Mouse (Mus musculus) CH12.LX (cell line): ENCODE data around the gene Stk17b. TPM values are rescaled to one million over a fixed set of nuclear protein-coding genes. Genes with fewer than 3 reads are reported as not detected.
A peak's percentile ranks its signal among the peaks of the same experiment; 100 is the strongest.

Experiments
- DNase-seq: peaks from one replicate; pipeline ENCODE4 v3.0.0-alpha.2; 2013; ENCODE audit errors: extremely low read depth
- H3K27ac ChIP-seq: 2 replicates; pipeline ENCODE4 v1.5.1; 2012; ENCODE audit warnings: low read depth, mild to moderate bottlenecking, control low read depth, moderate library complexity; ENCODE audit not compliant: insufficient read depth
- H3K27me3 ChIP-seq: replicated peaks from 2 replicates; pipeline ENCODE3; 2012; ENCODE audit warnings: inconsistent platforms
- H3K36me3 ChIP-seq, 2 experiments: replicated peaks in 1 of 2; 2 replicates each; pipeline versions ENCODE3 to v1.6.1; 2012; ENCODE audit warnings: inconsistent platforms in 1 of 2, low read length in 1 of 2, mild to moderate bottlenecking in 1 of 2, mixed read lengths in 1 of 2, moderate library complexity in 1 of 2; ENCODE audit not compliant: control insufficient read depth in 1 of 2, insufficient read depth in 1 of 2
- H3K4me1 ChIP-seq, 2 experiments: 2 replicates each; pipeline ENCODE4 v1.6.1; 2012; ENCODE audit warnings: inconsistent platforms in 1 of 2, moderate library complexity in 1 of 2; ENCODE audit not compliant: insufficient read depth in 2 of 2, control insufficient read depth in 1 of 2
- H3K4me2 ChIP-seq: 2 replicates; pipeline ENCODE4 v1.6.1; 2012; ENCODE audit warnings: low read depth, mild to moderate bottlenecking, control low read depth; ENCODE audit not compliant: poor library complexity, insufficient read depth, severe bottlenecking
- H3K4me3 ChIP-seq, 3 experiments: fragments of 150-350 bp in 1 of 3; sonication (generic) in 1 of 3; replicated peaks in 1 of 3; 2 replicates each; pipeline versions ENCODE3 to v1.5.1; 2011 to 2012; ENCODE audit warnings: low read depth in 2 of 3, low read length in 2 of 3, mild to moderate bottlenecking in 2 of 3, moderate library complexity in 2 of 3, control low read depth in 1 of 3, improper control_type of control experiment in 1 of 3, inconsistent platforms in 1 of 3, mixed read lengths in 1 of 3; ENCODE audit not compliant: poor library complexity in 1 of 3
- H3K79me2 ChIP-seq: replicated peaks from 2 replicates; pipeline ENCODE4 v1.6.1; 2012; ENCODE audit warnings: mild to moderate bottlenecking, moderate library complexity; ENCODE audit not compliant: control insufficient read depth, poor library complexity, insufficient read depth, severe bottlenecking; ENCODE audit errors: extremely low read depth
- H3K9ac ChIP-seq: 2 replicates; pipeline ENCODE4 v1.6.1; 2012; ENCODE audit warnings: low read depth, mild to moderate bottlenecking, control low read depth, moderate library complexity; ENCODE audit not compliant: insufficient read depth
- H3K9me3 ChIP-seq: replicated peaks from 2 replicates; pipeline ENCODE3; 2012; ENCODE audit warnings: low read length, inconsistent platforms, mixed read lengths
- BHLHE40 ChIP-seq: IDR thresholded peaks from 2 replicates; pipeline ENCODE4 v1.6.1; 2011; ENCODE audit warnings: mild to moderate bottlenecking, low read depth, low read length, improper control_type of control experiment
- CHD1 ChIP-seq: IDR thresholded peaks from 2 replicates; pipeline ENCODE4 v1.6.1; 2012; ENCODE audit warnings: low read depth, low read length, improper control_type of control experiment, inconsistent platforms
- CHD2 ChIP-seq: IDR thresholded peaks from 2 replicates; pipeline ENCODE4 v1.6.1; 2011; ENCODE audit warnings: low read length, improper control_type of control experiment
- CTCF ChIP-seq, 2 experiments: IDR thresholded peaks in 1 of 2; conservative IDR thresholded peaks in 1 of 2; 2 replicates each; pipeline ENCODE4 v1.5.1; 2011 to 2012; ENCODE audit warnings: low read depth in 2 of 2, low read length in 2 of 2, improper control_type of control experiment in 1 of 2, inconsistent platforms in 1 of 2, mild to moderate bottlenecking in 1 of 2, moderate library complexity in 1 of 2
- ELF1 ChIP-seq: IDR thresholded peaks from 2 replicates; pipeline ENCODE4 v1.6.1; 2014; ENCODE audit warnings: low read depth, mild to moderate bottlenecking, inconsistent platforms, low read length, improper control_type of control experiment
- EP300 ChIP-seq: IDR thresholded peaks from 2 replicates; pipeline ENCODE4 v1.6.1; 2011; ENCODE audit warnings: low read length, improper control_type of control experiment
- ETS1 ChIP-seq: conservative IDR thresholded peaks from 2 replicates; pipeline ENCODE4 v1.6.1; 2012; ENCODE audit warnings: low read depth, mild to moderate bottlenecking, inconsistent platforms, low read length, improper control_type of control experiment, moderate library complexity
- IRF4 ChIP-seq: IDR thresholded peaks from 2 replicates; pipeline ENCODE4 v1.6.1; 2014; ENCODE audit warnings: low read depth, mild to moderate bottlenecking, inconsistent platforms, low read length, improper control_type of control experiment
- JUN ChIP-seq: IDR thresholded peaks from 2 replicates; pipeline ENCODE4 v1.6.1; 2011; ENCODE audit warnings: low read depth, mild to moderate bottlenecking, low read length, improper control_type of control experiment, moderate library complexity; ENCODE audit not compliant: insufficient read depth
- MAFK ChIP-seq: IDR thresholded peaks from 2 replicates; pipeline ENCODE4 v1.6.1; 2011; ENCODE audit warnings: low read length, improper control_type of control experiment; ENCODE audit not compliant: insufficient replicate concordance
- MAX ChIP-seq: IDR thresholded peaks from 2 replicates; pipeline ENCODE4 v1.6.1; 2011; ENCODE audit warnings: low read length, improper control_type of control experiment
- MXI1 ChIP-seq: IDR thresholded peaks from 2 replicates; pipeline ENCODE4 v1.6.1; 2011; ENCODE audit warnings: mild to moderate bottlenecking, low read depth, low read length, improper control_type of control experiment
- MYC ChIP-seq: IDR thresholded peaks from 2 replicates; pipeline ENCODE4 v1.6.1; 2011; ENCODE audit warnings: low read depth, mild to moderate bottlenecking, improper control_type of control experiment, low read length
- NELFE ChIP-seq: IDR thresholded peaks from 2 replicates; pipeline ENCODE4 v1.6.1; 2011; ENCODE audit warnings: low read depth, low read length, improper control_type of control experiment
- NRF1 ChIP-seq: IDR thresholded peaks from 2 replicates; pipeline ENCODE4 v1.6.1; 2014; ENCODE audit warnings: low read depth, mild to moderate bottlenecking, inconsistent platforms, low read length, improper control_type of control experiment, moderate library complexity
- PAX5 ChIP-seq: IDR thresholded peaks from 2 replicates; pipeline ENCODE4 v1.6.1; 2012; ENCODE audit warnings: low read length, inconsistent platforms, mixed read lengths
- POLR2AphosphoS2 ChIP-seq: IDR thresholded peaks from 2 replicates; pipeline ENCODE4 v1.6.1; 2011; ENCODE audit warnings: low read depth, low read length, improper control_type of control experiment
- RAD21 ChIP-seq: IDR thresholded peaks from 2 replicates; pipeline ENCODE4 v1.6.1; 2011; ENCODE audit warnings: low read depth, mild to moderate bottlenecking, low read length, improper control_type of control experiment, moderate library complexity
- SIN3A ChIP-seq: IDR thresholded peaks from 2 replicates; pipeline ENCODE4 v1.6.1; 2012; ENCODE audit warnings: low read length, improper control_type of control experiment, inconsistent platforms
- SMC3 ChIP-seq: IDR thresholded peaks from 2 replicates; pipeline ENCODE4 v1.6.1; 2011; ENCODE audit warnings: low read depth, low read length, improper control_type of control experiment
- TBP ChIP-seq: conservative IDR thresholded peaks from 2 replicates; pipeline ENCODE4 v1.6.1; 2011; ENCODE audit warnings: low read depth, low read length, improper control_type of control experiment
- TCF12 ChIP-seq: IDR thresholded peaks from 2 replicates; pipeline ENCODE4 v1.6.1; 2014; ENCODE audit warnings: low read depth, mild to moderate bottlenecking, inconsistent platforms, low read length, improper control_type of control experiment
- UBTF ChIP-seq: IDR thresholded peaks from 2 replicates; pipeline ENCODE4 v1.6.1; 2012; ENCODE audit warnings: low read depth, mild to moderate bottlenecking, inconsistent platforms, low read length, improper control_type of control experiment, moderate library complexity
- USF1 ChIP-seq: IDR thresholded peaks from 2 replicates; pipeline ENCODE4 v1.6.1; 2014; ENCODE audit warnings: low read depth, mild to moderate bottlenecking, inconsistent platforms, low read length, improper control_type of control experiment
- ZC3H11A ChIP-seq: IDR thresholded peaks from 2 replicates; pipeline ENCODE4 v1.6.1; 2012; ENCODE audit warnings: low read depth, mild to moderate bottlenecking, inconsistent platforms, low read length, improper control_type of control experiment
- ZKSCAN1 ChIP-seq: IDR thresholded peaks from 2 replicates; pipeline ENCODE4 v1.6.1; 2012; ENCODE audit warnings: low read depth, inconsistent platforms, low read length, improper control_type of control experiment, borderline replicate concordance
- ZNF384 ChIP-seq: IDR thresholded peaks from 2 replicates; pipeline ENCODE4 v1.6.1; 2012; ENCODE audit warnings: low read depth, low read length, improper control_type of control experiment, inconsistent platforms
- dilution Hi-C: fragments of 300-500 bp; cut with MboI; formaldehyde crosslinking; loops from 2 replicates; pipeline ENCODE4 v1.14.3; 2020; ENCODE audit warnings: low sequenced_read_pairs; ENCODE audit not compliant: extremely low pct_unique_long_range_greater_than_20kb, extremely low pct_ligation_motif_present
- in situ Hi-C: fragments of 300-500 bp; cut with MboI; formaldehyde crosslinking; loops from 3 replicates; pipeline ENCODE4 v1.14.3; 2019; ENCODE audit warnings: low sequenced_read_pairs, low pct_ligation_motif_present, low pct_unique_long_range_greater_than_20kb, mixed read lengths
- polyA plus RNA-seq: library from polyadenylated mRNA; unstranded; fragments of >175 nt; gene quantifications from 2 replicates; pipeline ENCODE4 v1.2.1, GENCODE M21; 2012; ENCODE audit warnings: low read depth; ENCODE audit not compliant: insufficient read length
- total RNA-seq, 2 experiments: library from RNA; depleted of rRNA; stranded (reverse); fragments of 300-350 nt in 1 of 2; fragments of >200 nt in 1 of 2; gene quantifications; 2 replicates each; pipeline ENCODE4 v1.2.3; 2012 to 2014

The Stk17b gene
- total and polyA plus RNA-seq, 3 experiments: 25.2 to 58.6 (median 46.3) TPM

- TF ChIP-seq RAD21 (peak; percentile 6; the same call in 1 of the 2 replicates), CHD1 (no peak), BHLHE40 (peak; percentile 71), MYC (no peak), EP300 (peak; percentile 63), USF1 (no peak), MXI1 (no peak; the same call in 1 of the 2 replicates), ELF1 (peak; percentile 74), NELFE (peak; percentile 51; the same call in 1 of the 2 replicates), ZC3H11A (no peak), MAX (no peak), CTCF (conservative IDR thresholded peaks at IDR 0.05 in 1 of 2, IDR thresholded peaks at IDR 0.05 in 1 of 2; ENCODE audit: low read depth in 2 of 2, low read length in 2 of 2) (no peak), CHD2 (no peak), TCF12 (peak; percentile 45; the same call in 1 of the 2 replicates), SMC3 (no peak; the same call in 1 of the 2 replicates), ETS1 (peak; percentile 54), UBTF (no peak)
Observed at GRCm38 (mm10) chr1:53823687-53824445, 38.8 kb upstream of the Stk17b start (continued).

GRCm38 (mm10) chr1:53821983-53822382 is 37.0 kb upstream of the Stk17b start:
- Histone ChIP-seq H3K36me3 (no peaks in the 10 kb centered on the region), H3K4me3 (no peak overlapping the region), H3K9me3 (no peaks in the 10 kb centered on the region), H3K4me1 (peaks cover 14 to 47% of the 10 kb centered on the region in 2 experiments; a peak in 3 of 4 replicates), H3K4me2 (no peak overlapping the region), H3K9ac (no peak overlapping the region), H3K79me2 (no peaks in the 10 kb centered on the region), H3K27me3 (no peaks in the 10 kb centered on the region), H3K27ac (no peak overlapping the region)
- dilution Hi-C loops: no loop called here
- DNase-seq: no peak
- in situ Hi-C loops: no loop called here
- TF ChIP-seq SIN3A (no peak), MAFK (no peak), EP300 (no peak), ZNF384 (no peak), JUN (no peak), PAX5 (no peak), POLR2AphosphoS2 (no peak), TBP (no peak), ZC3H11A (no peak), CTCF (conservative IDR thresholded peaks at IDR 0.05 in 1 of 2, IDR thresholded peaks at IDR 0.05 in 1 of 2; ENCODE audit: low read depth in 2 of 2, low read length in 2 of 2) (no peak), CHD2 (no peak), NRF1 (no peak), MXI1 (no peak), IRF4 (no peak), ZKSCAN1 (no peak), NELFE (no peak)
